Mouse (Mus musculus): ENCODE measurements around the gene Cd59b.

Gene Cd59b

DNA sequence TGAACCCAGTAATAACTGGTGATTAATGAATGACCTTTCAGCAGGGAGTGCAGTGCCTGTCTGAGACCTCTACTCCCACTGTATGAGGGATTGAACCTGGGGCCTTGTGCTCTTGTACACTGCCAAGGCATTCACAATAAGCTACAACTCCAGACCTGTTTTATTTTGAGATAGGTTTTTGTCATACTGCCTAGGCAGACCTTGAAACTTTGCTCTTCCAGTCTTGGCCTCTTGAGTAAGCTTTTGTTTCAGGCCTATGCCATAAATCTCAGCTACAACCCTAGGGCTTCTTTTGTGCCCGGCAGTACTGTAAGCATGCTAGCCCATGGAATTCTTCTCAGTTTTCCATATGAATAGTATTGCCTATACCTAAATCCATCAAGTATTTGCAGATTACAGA lies 49.4 kb downstream of the Cd59b start:
- DNase-seq (ENCODE audit: low spot score), result no peak

DNA sequence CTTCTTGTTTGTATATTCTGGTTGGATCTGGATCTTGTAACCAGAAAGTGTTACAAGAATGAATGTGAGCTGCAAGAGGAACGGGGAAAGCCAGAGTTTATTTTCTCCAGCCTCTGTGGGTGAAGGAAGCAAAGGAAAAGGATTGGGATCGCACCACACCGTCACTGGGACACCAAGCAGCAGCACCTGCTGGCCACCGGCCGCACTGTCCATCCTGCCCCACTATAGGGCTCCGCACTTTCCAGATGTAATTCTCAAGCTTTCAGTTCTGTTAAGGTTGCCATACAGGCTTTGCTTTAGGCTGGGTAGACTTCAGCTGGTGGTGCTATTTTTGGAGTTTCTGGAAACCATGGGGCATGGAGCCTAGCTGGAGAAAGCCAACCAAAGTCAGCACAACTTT lies 50.7 kb downstream of the Cd59b start:
- no peak for DNase-seq (ENCODE audit: low spot score)

DNA sequence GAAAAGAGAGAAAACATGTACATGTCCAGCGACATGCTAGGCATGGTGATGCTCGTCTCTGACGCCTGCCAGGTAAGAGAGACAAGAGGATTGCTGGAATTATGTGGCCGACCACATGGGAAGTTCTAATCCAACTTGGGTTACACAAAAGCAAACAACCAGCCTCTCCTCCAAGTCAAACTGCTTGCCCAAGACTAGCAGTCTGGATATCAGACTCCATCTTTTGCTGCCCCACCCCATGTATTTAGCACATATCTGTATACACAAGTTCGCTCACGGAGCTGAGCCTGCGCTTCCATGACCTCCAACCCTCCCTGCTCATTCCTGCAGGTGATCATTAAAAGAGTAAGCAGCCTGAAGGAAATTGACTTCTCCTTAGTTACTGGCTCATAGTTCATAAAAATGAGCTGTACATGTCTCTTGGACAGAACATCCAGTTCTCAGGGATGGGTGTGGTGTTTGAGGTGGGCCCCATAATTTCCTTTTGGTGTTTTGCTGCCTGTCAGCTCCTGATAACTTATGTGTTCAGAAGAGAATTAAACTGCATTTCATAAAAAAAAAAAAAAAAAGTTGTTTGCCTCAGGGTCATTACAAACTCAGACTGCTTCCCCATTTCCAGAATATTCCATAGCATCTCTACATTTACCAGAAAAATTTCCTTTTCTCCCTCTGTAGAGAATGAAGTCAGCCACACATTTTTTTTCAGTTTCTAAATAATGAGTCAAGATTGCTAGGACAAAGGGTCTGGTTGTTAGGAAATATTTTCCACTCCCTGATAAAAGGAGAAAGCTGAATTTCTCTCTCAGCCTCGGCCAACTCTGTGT lies 52.2 kb downstream of the Cd59b start:
- no peak for DNase-seq (ENCODE audit: low spot score)

- peak; percentile 84 for DNase-seq (ENCODE audit: low spot score)
Observed at GRCm38 (mm10) chr2:104122505-104123378, 53.1 kb downstream of the Cd59b start, which contains the start of gene A930018P22Rik. Gene A930018P22Rik, plus strand, starts transcription at chr2:104122769.

GRCm38 (mm10) chr2:104123540-104123939 lies 53.9 kb downstream of the Cd59b start:
- DNase-seq (ENCODE audit: low spot score), result no peak

DNA sequence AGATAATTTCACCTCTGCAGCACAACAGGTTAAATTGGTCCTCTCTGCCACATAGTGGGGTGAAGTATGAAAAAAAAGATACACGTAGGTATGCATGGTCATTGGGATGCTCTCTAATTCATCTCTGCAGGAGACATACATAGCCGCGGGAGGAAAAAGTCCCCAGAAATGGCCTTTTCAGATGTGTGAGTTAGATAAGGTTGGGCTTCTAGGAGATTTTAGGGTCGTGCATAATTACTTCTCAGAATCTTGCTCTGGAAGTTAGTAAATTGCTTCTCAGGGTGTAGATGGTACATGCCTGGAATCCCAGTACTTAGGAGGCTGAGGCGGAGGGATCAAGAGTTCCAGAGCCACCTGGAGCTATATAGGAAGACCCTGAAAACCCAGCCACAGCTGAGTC lies 54.4 kb downstream of the Cd59b start:
- no peak for DNase-seq (ENCODE audit: low spot score)

DNA sequence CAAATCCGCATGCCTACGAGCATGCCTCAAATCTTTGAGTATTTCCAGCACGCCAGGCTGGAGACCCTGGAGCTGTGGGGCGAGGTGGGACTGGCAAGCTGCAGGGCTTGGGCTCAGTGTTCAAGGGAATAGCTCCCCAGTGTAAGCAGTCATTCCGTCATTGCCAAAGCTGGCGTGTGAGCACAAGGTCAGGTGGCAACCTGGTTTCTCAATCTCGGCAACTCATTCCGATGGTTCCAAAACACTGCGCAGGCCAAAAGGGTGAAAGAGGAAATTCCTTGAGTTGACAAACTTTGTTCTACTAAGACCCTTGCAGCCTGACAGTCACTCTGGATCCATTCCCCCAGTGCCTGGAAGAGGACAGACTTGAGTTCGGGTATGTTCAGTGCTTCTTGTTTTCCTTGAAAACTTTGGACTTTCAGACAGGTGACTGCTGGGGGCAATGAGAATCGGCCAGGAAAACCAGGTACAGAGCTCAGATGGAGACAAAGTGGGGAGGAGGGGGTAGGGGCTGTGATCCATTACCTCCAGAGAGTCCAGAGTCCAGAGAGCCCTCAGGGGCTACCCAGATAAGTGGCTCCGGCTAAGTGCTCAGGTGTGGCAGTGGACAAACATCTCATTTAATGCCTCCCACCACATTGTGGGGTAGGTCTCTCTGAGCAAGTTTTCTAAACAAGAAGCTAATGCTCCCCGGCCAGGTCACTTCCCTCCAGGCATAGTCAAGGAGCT lies 59.3 kb downstream of the Cd59b start:
- no peak for DNase-seq (ENCODE audit: low spot score)

GRCm38 (mm10) chr2:104130165-104130564 lies 60.5 kb downstream of the Cd59b start:
- no peak for DNase-seq (ENCODE audit: low spot score)

- no peak for DNase-seq (ENCODE audit: low spot score)
Observed at GRCm38 (mm10) chr2:104130969-104131368, 61.3 kb downstream of the Cd59b start.

DNA sequence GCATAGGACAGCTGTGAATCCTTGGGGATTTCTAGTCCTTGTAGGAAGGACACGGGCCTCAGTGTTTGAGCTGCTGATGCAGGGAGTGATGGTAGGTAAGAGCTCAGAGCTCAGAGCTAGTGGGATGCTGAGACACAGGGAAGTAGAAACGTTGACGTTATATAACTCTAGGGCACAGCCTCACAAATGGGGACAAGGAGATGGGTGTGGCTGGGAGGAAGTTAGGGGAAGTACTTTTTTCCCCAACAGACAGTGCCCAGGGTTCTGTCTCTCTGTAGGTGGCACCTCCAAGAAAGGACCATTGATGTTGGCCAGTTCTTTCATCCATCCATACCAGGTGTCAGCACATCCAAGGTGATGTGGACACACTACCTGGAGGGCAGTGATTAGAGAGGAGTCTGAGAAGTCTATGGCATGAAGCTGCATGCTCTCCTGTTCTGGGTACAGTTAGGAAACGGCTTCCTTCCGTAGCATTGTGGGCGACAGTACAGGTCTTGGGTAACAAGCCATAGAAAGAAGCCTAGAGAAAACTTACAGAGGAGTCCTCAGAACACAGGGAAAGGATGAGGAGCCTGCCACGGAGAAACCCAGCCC lies 62.7 kb downstream of the Cd59b start:
- no peak for DNase-seq (ENCODE audit: low spot score)

GRCm38 (mm10) chr2:104133042-104133810 lies 63.6 kb downstream of the Cd59b start:
- no peak for DNase-seq (ENCODE audit: low spot score)

DNA sequence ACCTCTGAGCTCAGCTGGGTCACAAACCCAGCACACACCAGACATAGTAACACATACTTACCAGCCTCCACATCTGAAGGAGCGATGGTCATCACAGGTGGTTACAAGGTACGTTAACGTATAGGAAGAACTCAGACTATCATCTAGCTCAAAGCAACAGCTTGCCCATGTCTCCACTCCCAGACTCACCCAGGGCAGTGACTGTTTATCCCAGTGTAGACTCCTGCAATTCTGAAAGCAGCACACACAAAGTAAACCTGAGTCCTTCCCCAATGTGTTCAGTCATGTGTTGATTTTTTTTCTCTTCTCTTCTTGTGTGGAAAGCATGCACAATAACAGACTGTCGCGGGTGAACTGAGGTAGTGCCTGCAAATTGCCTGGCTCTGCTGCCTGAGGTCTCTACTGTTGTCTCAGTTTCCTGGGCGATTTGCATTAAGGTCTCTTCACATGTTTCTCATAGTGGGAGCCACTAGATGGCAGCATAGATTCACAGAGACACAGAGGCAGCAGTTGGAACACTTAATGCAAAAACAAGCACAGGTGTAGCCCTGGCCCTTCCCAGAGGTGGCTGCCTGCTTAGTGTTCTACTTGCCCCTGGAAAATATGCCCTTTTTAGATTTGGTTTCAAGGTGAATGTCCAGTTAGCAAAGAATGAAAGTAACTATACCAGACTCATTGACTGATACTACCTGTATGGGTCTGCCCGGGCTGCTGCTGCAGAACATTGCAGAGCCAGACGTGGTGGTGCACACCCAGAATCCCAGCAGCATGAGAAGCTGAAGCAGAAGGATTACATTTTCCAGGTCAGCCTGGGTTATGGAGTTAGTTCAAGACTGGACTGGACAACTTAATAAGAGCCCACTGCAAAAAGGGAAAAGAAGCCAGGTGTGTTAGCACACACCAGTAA lies 64.8 kb downstream of the Cd59b start:
- peak; percentile 49 for DNase-seq (ENCODE audit: low spot score)

DNA sequence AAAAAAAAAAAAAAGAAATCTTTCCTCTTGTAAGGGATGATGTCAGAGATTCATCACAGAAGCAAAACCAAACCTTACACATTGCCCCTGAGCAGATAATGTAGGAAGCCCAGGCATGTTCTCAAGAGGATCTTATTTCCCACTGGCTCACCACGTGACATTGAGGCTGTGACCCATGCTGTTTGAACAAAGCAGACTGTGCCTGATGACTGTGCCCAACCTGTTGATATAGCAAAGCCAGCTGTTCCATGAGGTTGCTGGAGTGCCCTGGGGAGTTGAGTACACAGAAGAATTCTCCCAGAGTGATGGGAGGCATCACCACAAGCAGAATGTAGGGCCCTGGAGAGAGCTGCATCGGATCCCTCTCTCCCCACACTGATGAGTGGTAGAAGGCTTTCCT lies 66.3 kb downstream of the Cd59b start:
- DNase-seq (ENCODE audit: low spot score), result no peak
